Mouse (Mus musculus) heart, embryonic 11.5 days (tissue): ENCODE measurements around the gene Kbtbd8. TPM values are rescaled to one million over a fixed set of nuclear protein-coding genes. Genes with fewer than 3 reads are reported as not detected.

Source experiments
- ATAC-seq: fragments of 200-750 bp; cut with Nextera tagmentation; replicated peaks from 2 replicates; pipeline ENCODE4 v1.8.0; 2017; ENCODE audit warnings: moderate library complexity; ENCODE audit not compliant: insufficient number of reproducible peaks, low FRiP score, low TSS enrichment
- H3K27ac ChIP-seq: fragments of 300-500 bp; sonication (generic); 2 replicates; pipeline ENCODE4 v1.5.1; 2014; ENCODE audit warnings: mild to moderate bottlenecking, low read depth, low read length
- H3K27me3 ChIP-seq: fragments of 300-500 bp; sonication (generic); 2 replicates; pipeline ENCODE4 v1.6.1; 2014; ENCODE audit warnings: mild to moderate bottlenecking, low read length, mixed read lengths; ENCODE audit not compliant: control insufficient read depth, insufficient read depth
- H3K36me3 ChIP-seq: fragments of 300-500 bp; sonication (generic); 2 replicates; pipeline ENCODE4 v1.6.1; 2014; ENCODE audit warnings: mild to moderate bottlenecking, low read length, moderate library complexity, mixed read lengths; ENCODE audit not compliant: control insufficient read depth, insufficient read depth
- H3K4me1 ChIP-seq: fragments of 300-500 bp; sonication (generic); 2 replicates; pipeline ENCODE4 v1.6.1; 2014; ENCODE audit warnings: low read length; ENCODE audit not compliant: control insufficient read depth, insufficient read depth
- H3K4me2 ChIP-seq: fragments of 300-500 bp; sonication (generic); 2 replicates; pipeline ENCODE4 v1.6.1; 2014; ENCODE audit warnings: mild to moderate bottlenecking, moderate library complexity
- H3K4me3 ChIP-seq: fragments of 300-500 bp; sonication (generic); 2 replicates; pipeline ENCODE4 v1.5.1; 2014; ENCODE audit warnings: low read depth, low read length
- H3K9ac ChIP-seq: fragments of 300-500 bp; sonication (generic); 2 replicates; pipeline ENCODE4 v1.6.1; 2014; ENCODE audit warnings: mild to moderate bottlenecking, low read depth, low read length, moderate library complexity
- H3K9me3 ChIP-seq: fragments of 300-500 bp; sonication (generic); replicated peaks from 2 replicates; pipeline ENCODE4 v1.6.1; 2016; ENCODE audit warnings: low read length; ENCODE audit not compliant: control insufficient read depth
- WGBS: fragments of 180-500 bp; shearing (Covaris S2); extraction: QIAGEN DNeasy Blood & Tissue Kit; methylation state at CpG from one replicate; pipeline ENCODE4 v1.1.7; 2014; ENCODE audit not compliant: insufficient replicate concordance; 5-methylcytosine and 5-hydroxymethylcytosine counted together
- polyA plus RNA-seq: library from polyadenylated mRNA; unstranded; fragments of >200 nt; fragmentation: Nextera tagmentation; extraction: Ambion mirVana; gene quantifications from 2 replicates; pipeline ENCODE4 v1.2.1, GENCODE M21; 2014

Gene Kbtbd8
- polyA plus RNA-seq, 1 experiment from 2014 or later = 2.3 TPM

DNA sequence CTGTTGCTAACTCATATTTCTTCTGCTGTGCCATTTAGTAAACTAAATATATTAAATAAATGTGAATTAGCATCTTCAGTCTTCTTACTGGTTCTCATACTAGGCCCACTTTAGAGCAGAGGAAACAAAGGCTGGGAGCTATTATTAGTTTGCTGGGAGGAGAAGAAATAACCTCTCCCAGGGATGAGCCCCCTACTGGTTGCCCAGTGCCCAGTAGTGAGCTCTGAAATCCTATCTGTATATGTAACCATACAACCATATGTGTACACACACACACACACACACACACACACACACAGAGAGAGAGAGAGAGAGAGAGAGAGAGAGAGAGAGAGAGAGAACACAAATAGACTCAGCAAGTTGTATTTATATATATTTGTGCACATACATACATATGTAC, 8.6 kb upstream of the Kbtbd8 start:
- Histone ChIP-seq H3K27me3 (no peaks in the 10 kb centered on the region), H3K9ac (no peak overlapping the region), H3K4me1 (no peaks in the 10 kb centered on the region), H3K9me3 (no peaks in the 10 kb centered on the region), H3K27ac (no peak overlapping the region), H3K4me2 (no peak overlapping the region), H3K4me3 (no peak overlapping the region), H3K36me3 (no peaks in the 10 kb centered on the region)
- no peak for ATAC-seq

DNA sequence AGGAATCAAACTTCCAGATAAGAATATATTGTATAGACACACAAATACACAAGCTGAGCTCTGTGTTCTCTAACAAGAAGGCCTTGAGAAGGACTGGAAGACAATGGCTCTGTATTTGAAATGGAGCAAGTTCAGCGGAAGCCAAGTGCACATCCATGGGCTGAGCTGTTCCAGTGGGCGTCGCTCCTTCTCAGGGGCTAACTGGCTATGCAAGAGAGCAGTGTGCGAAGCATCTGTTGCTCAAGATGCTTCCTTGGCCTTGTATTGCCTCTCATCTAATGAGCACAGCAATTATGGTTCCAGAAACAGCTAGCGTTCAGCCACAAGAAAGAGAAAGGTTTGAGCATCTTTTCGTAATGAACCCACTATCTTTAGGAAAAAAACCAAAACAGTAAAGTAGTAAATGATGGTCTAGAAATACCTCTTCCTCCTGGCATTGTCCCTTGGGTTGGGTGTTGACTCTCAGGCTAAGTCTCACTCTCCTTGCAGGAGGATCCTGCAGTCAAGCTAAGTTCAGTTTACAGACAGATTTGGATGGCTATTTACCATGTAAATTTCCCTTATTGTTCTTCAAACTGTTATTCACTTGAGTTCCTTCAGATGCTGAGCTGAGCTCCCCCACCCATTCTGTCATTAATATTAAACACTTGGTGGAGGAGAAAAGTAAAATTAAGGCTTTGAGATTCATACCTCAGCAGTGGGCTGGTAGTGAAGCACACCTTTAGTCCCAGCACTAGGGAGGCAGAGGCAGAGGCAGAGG, 7.2 kb upstream of the Kbtbd8 start:
- no peaks in the 10 kb centered on the region for H3K27me3 ChIP-seq
- H3K4me1 ChIP-seq = no peaks in the 10 kb centered on the region
- ATAC-seq = no peak
- H3K27ac ChIP-seq = no peak overlapping the region
- no peaks in the 10 kb centered on the region for H3K9me3 ChIP-seq
- no peaks in the 10 kb centered on the region for H3K36me3 ChIP-seq
- H3K4me2 ChIP-seq = no peak overlapping the region
- WGBS = 85% methylated on average over 6 of the region's 6 CpGs
- H3K9ac ChIP-seq = no peak overlapping the region
- no peak overlapping the region for H3K4me3 ChIP-seq

DNA sequence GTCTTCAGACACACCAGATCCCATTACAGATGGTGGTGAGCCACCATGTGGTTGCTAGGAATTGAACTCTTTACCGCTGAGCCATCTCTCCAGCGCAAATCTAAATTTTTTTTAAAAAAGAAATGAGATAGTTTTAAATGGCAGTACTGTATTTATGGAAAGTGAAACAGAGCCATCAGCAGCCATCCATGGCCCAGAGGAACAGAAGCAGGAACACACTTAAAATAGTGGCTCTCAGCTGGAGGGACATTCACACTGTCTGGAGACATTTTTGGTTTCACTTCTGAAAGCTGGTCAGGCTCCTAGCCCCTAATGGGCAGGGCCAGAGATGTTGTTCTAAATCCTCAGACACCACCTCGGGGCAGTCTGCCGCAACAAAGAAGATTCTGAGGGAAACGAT, 5.0 kb upstream of the Kbtbd8 start:
- Histone ChIP-seq H3K4me1 (no peaks in the 10 kb centered on the region), H3K4me3 (no peak overlapping the region), H3K36me3 (no peaks in the 10 kb centered on the region), H3K27me3 (no peaks in the 10 kb centered on the region), H3K4me2 (no peak overlapping the region), H3K9me3 (no peaks in the 10 kb centered on the region), H3K27ac (no peak overlapping the region), H3K9ac (no peak overlapping the region)
- 72% methylated on average over 5 of the region's 5 CpGs for WGBS
- no peak for ATAC-seq

DNA sequence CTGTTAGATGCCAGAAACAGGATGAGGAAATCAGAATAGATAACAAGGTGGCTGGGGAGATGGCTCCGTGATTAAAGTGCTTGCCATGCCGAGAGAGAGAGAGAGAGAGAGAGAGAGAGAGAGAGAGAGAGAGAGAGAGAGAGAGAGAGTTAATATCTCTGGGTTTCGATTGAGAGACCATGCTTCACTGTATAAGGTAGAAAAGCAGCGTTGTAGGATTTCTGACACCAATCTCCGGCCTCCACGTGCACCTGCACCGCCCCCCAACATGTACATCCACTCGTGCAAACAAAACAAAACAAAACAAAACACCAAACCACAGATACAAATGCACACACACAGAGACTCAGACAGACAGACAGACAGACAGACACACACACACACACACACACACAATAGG, 527 bp upstream of the Kbtbd8 start:
- Histone ChIP-seq H3K27me3 (0 out of 2 replicates have a peak, but pooled peaks cover 2% of the 10 kb centered on the region), H3K4me3 (no peak overlapping the region), H3K36me3 (no peaks in the 10 kb centered on the region), H3K9me3 (no peaks in the 10 kb centered on the region), H3K9ac (no peak overlapping the region), H3K27ac (no peak overlapping the region), H3K4me2 (peak overlapping the region; percentile 65), H3K4me1 (0 out of 2 replicates have a peak, but pooled peaks cover 4% of the 10 kb centered on the region)
- WGBS = 52% methylated on average over 8 of the region's 8 CpGs
- ATAC-seq = no peak

DNA sequence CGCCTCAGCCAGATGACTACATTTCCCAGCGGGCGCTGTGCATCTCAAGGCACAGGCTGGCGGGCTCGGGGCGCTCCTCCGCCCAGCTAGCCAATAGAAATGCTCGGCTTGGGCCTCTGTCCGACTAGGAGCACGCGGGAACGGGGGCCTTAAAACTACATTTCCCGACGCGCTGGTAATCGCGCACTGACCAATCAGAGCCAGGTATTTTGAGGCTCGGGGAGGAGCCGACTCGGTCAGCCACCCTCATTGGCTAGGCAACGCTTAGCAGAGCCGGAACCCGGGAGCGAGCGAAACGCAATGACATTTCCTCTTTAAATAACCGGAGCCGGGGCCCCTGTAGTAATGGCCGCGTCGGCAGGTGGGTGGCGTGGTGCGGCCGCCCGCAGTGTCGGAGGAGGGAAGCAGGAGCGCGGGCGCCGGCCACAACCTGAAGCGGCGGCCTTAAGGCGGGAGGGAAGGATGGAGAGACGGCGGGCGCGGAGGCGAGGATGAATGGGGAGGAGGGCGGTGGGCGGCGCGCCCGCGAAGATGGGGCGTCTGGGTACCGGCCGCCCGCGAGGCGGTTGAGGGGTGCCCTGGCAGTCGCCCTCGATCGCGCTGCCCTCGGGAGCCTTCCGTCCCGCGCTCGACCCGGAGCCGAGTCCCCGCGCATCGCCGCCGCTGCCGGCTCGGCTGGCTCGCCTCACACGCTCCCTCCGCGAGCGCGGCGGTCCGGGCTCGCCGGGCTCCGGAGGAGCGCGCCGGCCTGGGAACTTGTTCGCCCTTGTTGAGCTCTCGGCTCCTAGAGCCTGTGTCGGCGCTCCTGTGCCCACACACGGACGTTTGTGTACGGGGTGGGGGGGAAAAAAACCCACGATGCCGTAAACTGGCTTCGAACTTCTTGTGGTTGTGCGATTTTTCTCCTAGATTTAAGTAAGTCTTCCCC, 838 bp downstream of the Kbtbd8 start:
- 0 out of 2 replicates have a peak, but pooled peaks cover 4% of the 10 kb centered on the region for H3K4me1 ChIP-seq
- peak overlapping the region; percentile 74 for H3K4me2 ChIP-seq
- 0 out of 2 replicates have a peak, but pooled peaks cover 2% of the 10 kb centered on the region for H3K27me3 ChIP-seq
- no peaks in the 10 kb centered on the region for H3K36me3 ChIP-seq
- peak overlapping the region; percentile 55; the same call in 1 of the 2 replicates for H3K27ac ChIP-seq
- H3K4me3 ChIP-seq = peak overlapping the region; percentile 89
- under 1% methylated on average over 79 of the region's 103 CpGs for WGBS
- no peaks in the 10 kb centered on the region for H3K9me3 ChIP-seq
- ATAC-seq = peak; percentile 99
- peak overlapping the region; percentile 79 for H3K9ac ChIP-seq

DNA sequence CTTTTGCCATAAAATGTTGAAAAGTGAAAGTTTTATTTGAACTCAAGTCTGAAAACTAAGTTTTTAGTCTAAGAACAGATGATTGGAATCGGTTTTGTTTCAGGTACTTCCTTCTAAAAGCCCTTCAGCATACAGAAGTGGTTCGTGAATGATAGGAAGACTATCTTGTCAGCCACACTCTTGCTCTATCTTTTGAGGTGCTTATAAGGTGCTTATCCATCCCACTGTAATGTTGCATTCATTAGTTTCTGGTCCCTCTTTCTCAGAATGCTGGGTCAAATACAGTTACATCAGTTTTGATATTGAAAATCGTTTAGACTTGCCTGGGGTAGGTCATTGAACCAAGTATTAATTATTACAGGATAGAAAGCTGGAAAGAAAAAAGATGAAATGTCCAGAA, 2.3 kb downstream of the Kbtbd8 start:
- H3K27ac ChIP-seq = no peak overlapping the region
- 77% methylated on average over 3 of the region's 3 CpGs for WGBS
- H3K4me1 ChIP-seq = 0 out of 2 replicates have a peak, but pooled peaks cover 4% of the 10 kb centered on the region
- H3K4me2 ChIP-seq = no peak overlapping the region
- ATAC-seq = no peak
- 0 out of 2 replicates have a peak, but pooled peaks cover 2% of the 10 kb centered on the region for H3K27me3 ChIP-seq
- H3K36me3 ChIP-seq = no peaks in the 10 kb centered on the region
- no peaks in the 10 kb centered on the region for H3K9me3 ChIP-seq
- H3K4me3 ChIP-seq = no peak overlapping the region
- H3K9ac ChIP-seq = no peak overlapping the region

DNA sequence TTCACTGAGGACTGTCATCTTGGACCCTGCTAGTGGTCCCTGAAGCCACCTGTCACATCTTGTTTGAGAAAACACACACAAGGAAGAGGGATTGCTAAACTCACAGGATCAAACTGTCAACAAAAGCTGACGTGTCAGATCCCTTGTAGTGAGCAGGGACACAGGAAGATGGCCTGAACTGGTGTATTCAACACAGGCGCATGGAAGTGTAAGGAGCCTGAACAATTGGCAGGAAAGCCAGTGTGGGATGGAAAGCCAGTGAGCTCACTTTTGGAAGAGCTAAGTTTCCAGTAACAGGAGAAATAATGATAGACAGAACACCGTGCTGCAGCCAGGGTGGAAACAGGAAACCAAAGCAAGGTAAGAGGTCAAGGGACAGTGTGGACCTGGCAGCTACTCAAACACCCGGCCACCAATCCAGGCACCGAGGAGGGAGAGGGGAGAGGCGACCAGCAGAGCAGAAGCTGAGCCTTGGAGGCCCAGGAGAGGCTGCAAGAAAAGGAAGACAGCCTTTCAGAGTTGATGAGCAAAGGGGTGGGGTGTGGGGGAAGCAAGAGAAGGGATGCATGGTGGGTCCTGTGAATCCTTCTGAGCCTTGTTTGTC, 33.0 kb downstream of the Kbtbd8 start:
- Histone ChIP-seq H3K4me3 (no peak overlapping the region), H3K4me2 (no peak overlapping the region), H3K9ac (no peak overlapping the region), H3K4me1 (no peaks in the 10 kb centered on the region; the same call in 1 of the 2 replicates), H3K27me3 (no peaks in the 10 kb centered on the region), H3K27ac (no peak overlapping the region), H3K9me3 (no peaks in the 10 kb centered on the region), H3K36me3 (no peaks in the 10 kb centered on the region)
- ATAC-seq = no peak
- 35% methylated on average over 6 of the region's 6 CpGs for WGBS

DNA sequence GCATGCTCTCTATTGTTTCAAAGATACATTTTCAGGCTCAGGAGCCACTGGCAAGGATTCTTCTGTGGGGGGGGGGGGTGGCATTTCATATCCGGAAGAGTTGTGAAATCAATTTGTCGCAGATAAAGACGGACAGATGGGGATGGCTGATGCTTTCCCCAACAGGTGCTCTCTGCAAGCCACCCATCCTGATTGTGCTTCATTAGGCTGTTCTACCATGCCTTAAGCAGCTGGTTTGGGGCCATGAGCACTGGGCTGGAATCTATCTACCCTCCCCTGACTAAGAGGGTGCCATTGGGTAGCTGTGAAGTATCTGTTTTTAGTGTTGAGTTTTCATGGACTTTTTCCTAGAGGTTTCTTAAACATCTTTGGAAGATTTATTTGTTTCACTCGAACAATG, 33.8 kb downstream of the Kbtbd8 start:
- Histone ChIP-seq H3K27me3 (no peaks in the 10 kb centered on the region), H3K27ac (no peak overlapping the region), H3K4me1 (no peaks in the 10 kb centered on the region; the same call in 1 of the 2 replicates), H3K4me2 (no peak overlapping the region), H3K9me3 (no peaks in the 10 kb centered on the region), H3K9ac (no peak overlapping the region), H3K4me3 (no peak overlapping the region), H3K36me3 (no peaks in the 10 kb centered on the region)
- ATAC-seq = no peak
- 90% methylated on average over 4 of the region's 4 CpGs for WGBS
